Mouse (Mus musculus) telencephalon, adult 2 months (tissue): ENCODE measurements at regions not wholly inside any gene's neighbourhood (a gene's known extent, or its start where the extent isn't known, plus 50 kb on each side); places are given as distances from the start of the nearest gene placed in this dataset.

ENCODE experiments used
- DNase-seq: peaks from one replicate; pipeline ENCODE4 v3.0.0-alpha.2; 2011; ENCODE audit warnings: low read depth, low spot score

DNA sequence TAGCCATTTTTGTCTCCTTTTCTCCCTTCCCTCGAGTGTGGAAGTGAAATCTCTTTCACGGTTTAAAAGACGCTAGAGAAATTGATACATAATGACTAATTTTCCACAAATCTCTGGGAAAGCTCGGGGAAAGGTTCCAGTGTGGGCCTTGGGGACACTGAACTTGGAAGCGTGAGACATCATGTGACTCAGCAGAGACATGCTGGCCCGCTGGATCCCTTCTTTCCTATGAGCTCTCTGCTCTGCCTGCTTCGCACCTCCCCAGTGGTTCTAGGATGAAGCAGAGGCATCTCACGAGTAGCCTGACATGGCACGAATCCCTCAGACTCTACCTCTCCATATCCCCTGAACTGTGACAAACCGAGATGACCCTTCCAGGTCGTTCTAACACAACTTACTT, 206.2 kb downstream of the Rnd3 start:
- DNase-seq = no peak

GRCm38 (mm10) chr2:50932936-50933335, 216.0 kb downstream of the Rnd3 start:
- DNase-seq = no peak

GRCm38 (mm10) chr2:50921002-50921401, 227.9 kb downstream of the Rnd3 start:
- no peak for DNase-seq

GRCm38 (mm10) chr2:50916323-50917221, 232.3 kb downstream of the Rnd3 start:
- DNase-seq = peak; percentile 16

- no peak for DNase-seq
These were observed 233.8 kb downstream of the Rnd3 start for GRCm38 (mm10) chr2:50915149-50915548.

- DNase-seq = no peak
These were observed 234.7 kb downstream of the Rnd3 start for GRCm38 (mm10) chr2:50914176-50914575.

- DNase-seq = no peak
These were observed 240.1 kb downstream of the Rnd3 start for GRCm38 (mm10) chr2:50908762-50909161.

GRCm38 (mm10) chr2:50902701-50903100, 246.2 kb downstream of the Rnd3 start:
- DNase-seq = no peak

- DNase-seq = no peak
These were observed 246.7 kb downstream of the Rnd3 start for GRCm38 (mm10) chr2:50902220-50902619.

- no peak for DNase-seq
These were observed 259.9 kb downstream of the Rnd3 start for GRCm38 (mm10) chr2:50888992-50889391.

GRCm38 (mm10) chr2:50887954-50888353, 261.0 kb downstream of the Rnd3 start:
- no peak for DNase-seq

DNA sequence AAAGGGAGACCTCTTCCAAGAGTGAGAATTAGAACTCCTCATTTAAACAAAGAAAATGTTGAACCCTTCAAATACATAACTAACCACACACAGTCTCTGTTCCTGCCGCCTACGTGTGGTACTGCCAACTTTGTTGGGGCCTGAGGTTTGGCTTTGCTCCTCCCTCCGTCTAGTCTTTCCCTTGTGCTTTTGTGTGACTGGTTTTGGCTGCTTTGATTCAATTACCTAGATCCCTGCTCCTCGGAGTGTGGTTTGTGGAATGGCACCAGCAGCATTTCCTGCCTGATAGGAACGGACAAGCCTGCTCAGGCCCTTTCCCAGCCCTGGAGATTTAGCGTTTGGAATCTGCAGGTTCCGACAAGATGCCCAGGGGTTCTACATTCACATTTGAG, 263.0 kb downstream of the Rnd3 start:
- no peak for DNase-seq

- no peak for DNase-seq
These were observed 263.5 kb downstream of the Rnd3 start for GRCm38 (mm10) chr2:50885280-50885923.

DNA sequence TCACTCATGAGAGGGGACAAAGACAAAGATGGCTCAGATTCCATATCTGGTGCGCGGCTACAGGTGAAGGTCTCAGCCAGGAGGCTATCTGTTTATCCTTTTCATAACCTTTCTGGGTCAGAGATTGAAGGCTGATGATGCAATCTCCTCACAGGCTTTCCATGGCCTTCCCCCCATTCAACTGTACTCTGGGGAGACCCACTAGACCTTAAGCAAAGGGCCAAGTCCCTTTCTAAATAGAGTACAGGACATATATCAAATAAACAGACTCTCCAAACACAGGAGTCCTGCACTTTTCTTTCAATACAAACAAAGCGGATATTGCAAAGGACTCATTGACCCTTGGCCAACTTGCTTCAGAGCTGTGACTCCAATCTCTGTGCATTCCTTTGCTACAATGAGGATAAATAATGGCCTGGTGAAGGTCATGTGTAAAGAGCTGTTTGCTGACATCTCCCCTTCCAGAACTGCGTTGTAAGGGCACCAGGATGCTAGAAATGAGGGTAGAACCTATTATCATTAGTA, 267.3 kb downstream of the Rnd3 start:
- no peak for DNase-seq

- DNase-seq = no peak
These were observed 268.1 kb downstream of the Rnd3 start for GRCm38 (mm10) chr2:50880806-50881205.

- no peak for DNase-seq
These were observed 271.2 kb downstream of the Rnd3 start for GRCm38 (mm10) chr2:50877716-50878115.

DNA sequence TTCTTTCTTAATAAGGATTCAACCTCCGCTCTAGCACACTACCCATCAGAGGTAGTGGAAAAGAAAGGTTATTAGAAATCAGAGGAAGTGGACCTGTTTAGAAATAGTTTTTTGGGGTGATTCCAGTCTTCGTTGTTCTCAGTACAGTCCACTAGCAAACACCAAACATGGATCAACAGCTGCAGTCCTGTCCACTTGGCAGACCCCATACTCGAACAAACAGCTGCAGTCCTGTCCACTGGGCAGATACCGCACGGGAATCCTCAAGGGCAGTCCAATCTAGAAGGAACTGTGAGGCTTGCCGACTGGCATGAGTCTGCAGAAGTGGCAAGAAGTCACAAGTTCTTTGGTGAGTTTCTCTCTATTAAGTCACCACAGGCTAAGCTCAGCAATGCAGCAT, 273.8 kb downstream of the Rnd3 start:
- no peak for DNase-seq

DNA sequence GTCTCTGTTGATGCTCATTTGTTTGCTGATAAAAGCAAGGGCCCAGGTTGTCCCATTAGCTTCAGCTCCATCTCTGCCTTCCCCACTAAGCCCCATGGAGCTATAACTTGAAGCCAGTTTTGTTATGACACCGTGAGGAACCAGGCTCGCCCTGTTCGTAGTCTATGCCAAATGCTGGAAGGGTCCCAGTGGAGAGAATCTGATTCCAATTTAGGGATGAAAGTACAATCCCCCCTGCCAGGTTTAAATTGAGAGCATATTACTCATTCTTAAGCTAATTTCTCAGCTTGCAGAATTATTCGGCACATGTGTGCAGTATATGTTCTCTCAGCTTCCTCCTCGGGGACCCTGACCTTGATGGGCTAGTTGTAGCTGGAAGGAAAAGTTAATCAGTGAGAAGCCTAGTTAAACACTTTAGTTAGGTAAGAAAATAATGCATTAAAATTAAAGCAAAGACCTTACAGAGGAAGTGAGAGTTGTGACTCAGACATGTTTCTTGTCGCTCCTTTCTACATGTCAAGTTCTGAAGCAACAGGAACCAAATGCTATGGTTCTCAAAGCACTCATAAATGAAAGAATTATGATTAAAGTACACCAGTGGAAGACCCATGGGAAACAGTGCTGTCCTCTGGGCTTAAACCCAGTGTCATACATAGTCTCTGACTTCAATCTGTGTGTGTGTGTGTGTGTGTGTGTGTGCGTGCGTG, 295.2 kb downstream of the Rnd3 start:
- no peak for DNase-seq

- DNase-seq = no peak
These were observed 296.4 kb downstream of the Rnd3 start for GRCm38 (mm10) chr2:50852413-50852919.

GRCm38 (mm10) chr2:50850071-50850470, 298.8 kb downstream of the Rnd3 start:
- DNase-seq = no peak

DNA sequence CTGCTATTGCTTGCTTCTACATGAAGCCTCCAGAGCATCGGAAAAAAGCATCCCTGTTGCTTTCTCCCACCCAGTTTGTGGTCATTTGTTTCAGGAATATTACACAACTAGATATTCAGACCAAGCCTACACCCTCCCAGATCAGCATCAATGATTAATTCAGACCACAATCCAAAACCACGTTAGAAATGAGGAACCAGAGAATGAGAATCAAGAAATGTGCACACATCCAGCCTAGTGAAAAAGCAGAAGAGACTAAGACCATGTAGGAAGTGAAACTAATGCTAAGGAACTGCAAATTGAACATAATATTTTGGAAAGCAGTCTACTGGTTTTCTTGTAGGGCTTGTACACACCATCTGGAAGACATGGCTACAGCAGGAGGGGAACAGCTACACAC, 307.0 kb downstream of the Rnd3 start:
- no peak for DNase-seq
